Mouse (Mus musculus) activated CD4-positive, CD25-positive, alpha-beta regulatory T cell, adult 4 months (primary cell): ENCODE data around the gene Dctn5. TPM values are rescaled to one million over a fixed set of nuclear protein-coding genes. Genes with fewer than 3 reads are reported as not detected.
"Not testable (repeated sequence)": the region's sequence is repeated elsewhere in the genome, so short reads cannot be mapped to it uniquely, and the experiment has no call there.

ENCODE experiments used
- ATAC-seq: one replicate; pipeline ENCODE4 v1.8.0; 2017
- polyA plus RNA-seq, 2 experiments: library from polyadenylated mRNA; unstranded; fragments of 100-300 nt; shearing (Covaris generic); gene quantifications; one replicate each; pipeline ENCODE4 v1.2.1; 2017

Gene Dctn5
- polyA plus RNA-seq: 100 to 1,000 TPM; 120 to 122 TPM

GRCm38 (mm10) chr7:122132497-122133337 is at the start of gene Dctn5, which contains the start of gene Palb2:
TSS of gene Dctn5 (plus strand) at chr7:122133041.
TSS of gene Palb2 (minus strand) at chr7:122132985.
- peak; percentile 95 for ATAC-seq

GRCm38 (mm10) chr7:122087195-122087982 is 45.5 kb upstream of the Dctn5 start:
- no peak for ATAC-seq

- ATAC-seq: no peak
These were observed 38.1 kb upstream of the Dctn5 start for GRCm38 (mm10) chr7:122094564-122095330.

- no peak for ATAC-seq
These were observed 34.8 kb upstream of the Dctn5 start for GRCm38 (mm10) chr7:122098009-122098408.

- peak; percentile 53 for ATAC-seq
These were observed 33.6 kb upstream of the Dctn5 start for GRCm38 (mm10) chr7:122099222-122099621.

- ATAC-seq: not testable (repeated sequence)
These were observed 31.7 kb upstream of the Dctn5 start for GRCm38 (mm10) chr7:122101014-122101746.

- peak; percentile 99 for ATAC-seq
These were observed 31.0 kb upstream of the Dctn5 start, which contains the start of gene Ndufab1 for GRCm38 (mm10) chr7:122101747-122102244. TSS of gene Ndufab1 (minus strand) at chr7:122101886.

- no peak for ATAC-seq
These were observed 24.6 kb upstream of the Dctn5 start for GRCm38 (mm10) chr7:122108206-122108605.

GRCm38 (mm10) chr7:122123518-122123917 is 9.3 kb upstream of the Dctn5 start:
- no peak for ATAC-seq

- no peak for ATAC-seq
These were observed 7.2 kb upstream of the Dctn5 start for GRCm38 (mm10) chr7:122125636-122126035.

GRCm38 (mm10) chr7:122126946-122127345 is 5.9 kb upstream of the Dctn5 start:
- no peak for ATAC-seq

GRCm38 (mm10) chr7:122131834-122132233 is 1.0 kb upstream of the Dctn5 start:
- ATAC-seq: no peak

GRCm38 (mm10) chr7:122133338-122133625 is 441 bp downstream of the Dctn5 start:
- ATAC-seq: peak; percentile 12

- no peak for ATAC-seq
These were observed 2.2 kb downstream of the Dctn5 start for GRCm38 (mm10) chr7:122135070-122135469.

GRCm38 (mm10) chr7:122137071-122137470 is 4.2 kb downstream of the Dctn5 start:
- no peak for ATAC-seq

GRCm38 (mm10) chr7:122138190-122138589 is 5.3 kb downstream of the Dctn5 start:
- ATAC-seq: no peak

GRCm38 (mm10) chr7:122140991-122141390 is 8.2 kb downstream of the Dctn5 start:
- ATAC-seq: no peak

GRCm38 (mm10) chr7:122152473-122152872 is 19.6 kb downstream of the Dctn5 start:
- ATAC-seq: no peak

- ATAC-seq: no peak
These were observed 25.6 kb downstream of the Dctn5 start for GRCm38 (mm10) chr7:122158488-122158887.

- peak; percentile 83 for ATAC-seq
These were observed 26.4 kb downstream of the Dctn5 start, which contains the start of gene Plk1 for GRCm38 (mm10) chr7:122158915-122159902. TSS of gene Plk1 (plus strand) at chr7:122159439.

GRCm38 (mm10) chr7:122160037-122160436 is 27.2 kb downstream of the Dctn5 start:
- ATAC-seq: peak; percentile 26
